Mouse (Mus musculus) liver, embryonic 14.5 days (tissue): ENCODE measurements at regions not wholly inside any gene's neighbourhood (a gene's known extent, or its start where the extent isn't known, plus 50 kb on each side); places are given as distances from the start of the nearest gene placed in this dataset.

ENCODE experiments used
- ATAC-seq: fragments of 200-750 bp; cut with Nextera tagmentation; 2 replicates; pipeline ENCODE4 v1.8.0; 2017; ENCODE audit warnings: moderate number of reproducible peaks, mild to moderate bottlenecking, moderate library complexity; ENCODE audit not compliant: insufficient read depth
- DNase-seq, 3 experiments: peaks; one replicate each; pipeline ENCODE4 v3.0.0-alpha.2; 2012 to 2013; ENCODE audit warnings: low read depth in 3 of 3, low spot score in 3 of 3
- H3K27ac ChIP-seq: fragments of 300-500 bp; sonication (generic); 2 replicates; pipeline ENCODE4 v1.5.1; 2014; ENCODE audit warnings: moderate library complexity, mild to moderate bottlenecking, control low read depth, inconsistent platforms
- H3K27me3 ChIP-seq: fragments of 300-500 bp; sonication (generic); 2 replicates; pipeline ENCODE4 v1.6.1; 2014; ENCODE audit warnings: mild to moderate bottlenecking, low read length, moderate library complexity; ENCODE audit not compliant: control insufficient read depth, insufficient read depth
- H3K36me3 ChIP-seq: fragments of 300-500 bp; sonication (generic); replicated peaks from 2 replicates; pipeline ENCODE4 v1.6.1; 2014; ENCODE audit warnings: low read depth; ENCODE audit not compliant: control insufficient read depth, insufficient read depth
- H3K4me1 ChIP-seq, 2 experiments: fragments of 200-500 bp in 1 of 2; fragments of 300-500 bp in 1 of 2; sonication (generic) in 1 of 2; replicated peaks; 2 replicates each; pipeline ENCODE4 v1.6.1; 2012 to 2014; ENCODE audit warnings: antibody characterized with exemption in 1 of 2, inconsistent platforms in 1 of 2, low read length in 1 of 2; ENCODE audit not compliant: control insufficient read depth in 2 of 2, insufficient read depth in 2 of 2
- H3K4me2 ChIP-seq: fragments of 300-500 bp; sonication (generic); 2 replicates; pipeline ENCODE4 v1.6.1; 2014; ENCODE audit warnings: low read depth, mild to moderate bottlenecking, control low read depth, moderate library complexity
- H3K4me3 ChIP-seq, 2 experiments: fragments of 200-500 bp in 1 of 2; fragments of 300-500 bp in 1 of 2; sonication (generic) in 1 of 2; 2 replicates each; pipeline ENCODE4 v1.5.1; 2012 to 2014; ENCODE audit warnings: low read depth in 2 of 2, low read length in 2 of 2, mild to moderate bottlenecking in 2 of 2, control low read depth in 1 of 2, inconsistent platforms in 1 of 2, moderate library complexity in 1 of 2; ENCODE audit not compliant: insufficient read depth in 1 of 2
- H3K9ac ChIP-seq: fragments of 300-500 bp; sonication (generic); replicated peaks from 2 replicates; pipeline ENCODE4 v1.6.1; 2014; ENCODE audit warnings: mild to moderate bottlenecking, control low read depth, moderate library complexity
- H3K9me3 ChIP-seq: fragments of 300-500 bp; sonication (generic); 2 replicates; pipeline ENCODE4 v1.6.1; 2016; ENCODE audit warnings: low read length, mixed read lengths; ENCODE audit not compliant: control insufficient read depth
- CTCF ChIP-seq: IDR thresholded peaks from 2 replicates; pipeline ENCODE4 v1.5.1; 2016; ENCODE audit warnings: antibody characterized with exemption, low read depth, control low read depth
- EP300 ChIP-seq: IDR thresholded peaks from 2 replicates; pipeline ENCODE4 v1.6.1; 2016; ENCODE audit warnings: antibody characterized with exemption, low read depth
- WGBS: fragments of 180-500 bp; shearing (Covaris S2); extraction: QIAGEN DNeasy Blood & Tissue Kit; methylation state at CpG from one replicate; pipeline ENCODE4 v1.1.7; 2014; ENCODE audit not compliant: insufficient replicate concordance; 5-methylcytosine and 5-hydroxymethylcytosine counted together

DNA sequence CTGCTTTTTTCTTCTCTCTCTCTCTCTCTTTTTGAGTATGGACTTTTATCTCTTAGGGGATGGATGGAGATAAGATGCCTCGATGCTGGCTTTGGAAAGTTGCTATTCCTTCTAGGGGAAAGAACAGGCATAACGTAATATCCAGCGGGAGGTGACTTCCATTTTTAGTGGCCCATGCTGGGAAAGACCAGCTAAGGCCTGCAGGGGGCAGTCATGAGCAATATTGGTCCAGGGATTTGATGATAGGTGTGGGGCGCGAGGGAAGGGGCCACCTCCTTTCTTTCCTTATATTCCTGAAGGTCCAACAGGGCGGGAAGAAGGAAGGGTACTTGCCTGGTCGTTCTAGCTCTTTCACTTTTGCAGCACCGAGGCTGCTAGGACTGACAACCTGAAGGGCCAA, 160.8 kb downstream of the Etnk1 start:
- H3K9ac ChIP-seq: no peak overlapping the region
- H3K27me3 ChIP-seq: no peaks in the 10 kb centered on the region
- H3K4me1 ChIP-seq: no peaks in the 10 kb centered on the region
- DNase-seq: no peak
- H3K36me3 ChIP-seq: no peaks in the 10 kb centered on the region
- H3K9me3 ChIP-seq: no peaks in the 10 kb centered on the region
- WGBS: 68% methylated on average over 8 of the region's 8 CpGs
- H3K4me3 ChIP-seq: no peak overlapping the region
- no peak overlapping the region for H3K4me2 ChIP-seq
- ATAC-seq: no peak
- TF ChIP-seq CTCF: peak; percentile 55
- no peak for TF ChIP-seq EP300
- no peak overlapping the region for H3K27ac ChIP-seq

DNA sequence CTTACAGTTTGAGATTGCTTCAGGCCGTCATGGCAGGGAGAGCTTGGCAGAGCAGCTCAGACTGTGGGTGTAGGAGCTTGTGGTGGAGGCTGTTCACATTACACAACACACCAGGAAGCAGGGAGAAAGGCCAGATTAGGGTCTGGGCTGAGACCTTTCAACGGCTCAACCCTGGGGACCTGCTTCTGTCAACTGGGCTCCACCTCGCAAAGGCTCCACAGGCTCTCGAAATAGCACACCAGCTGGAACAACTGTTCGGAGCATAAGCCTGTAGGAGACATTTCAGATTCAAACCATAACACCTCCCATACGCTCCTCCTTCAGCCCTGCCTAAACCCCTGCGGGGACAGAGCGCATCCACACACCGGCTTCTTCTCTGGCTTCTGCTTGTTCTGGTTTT, 161.2 kb downstream of the Etnk1 start:
- 75% methylated on average over 9 of the region's 9 CpGs for WGBS
- Histone ChIP-seq H3K9ac (no peak overlapping the region), H3K4me1 (no peaks in the 10 kb centered on the region), H3K9me3 (no peaks in the 10 kb centered on the region), H3K36me3 (no peaks in the 10 kb centered on the region), H3K27me3 (no peaks in the 10 kb centered on the region), H3K4me3 (no peak overlapping the region), H3K27ac (no peak overlapping the region), H3K4me2 (no peak overlapping the region)
- ATAC-seq: no peak
- no peak for DNase-seq
- no peak; the same call in 1 of the 2 replicates for TF ChIP-seq CTCF
- TF ChIP-seq EP300: no peak

DNA sequence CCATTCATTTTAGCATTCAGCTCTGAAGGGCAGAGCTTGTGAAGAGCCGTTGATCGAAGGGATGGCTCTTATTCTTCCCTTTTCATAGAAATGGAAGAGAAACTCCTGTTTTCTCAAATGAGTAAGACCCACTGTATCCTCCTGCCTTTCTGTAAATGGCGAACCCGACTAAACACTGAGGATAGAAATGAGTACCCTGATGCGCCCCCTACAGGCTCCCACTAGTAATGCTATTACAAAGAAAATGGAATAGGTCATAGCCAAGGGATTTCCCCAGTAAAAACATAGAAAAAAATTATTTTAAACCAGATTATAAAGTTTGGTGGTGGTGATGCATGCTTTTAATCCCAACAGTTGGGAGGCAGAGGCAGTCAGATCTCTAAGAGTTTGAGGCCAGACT, 162.1 kb downstream of the Etnk1 start:
- Histone ChIP-seq H3K4me3 (no peak overlapping the region), H3K9ac (no peak overlapping the region), H3K27me3 (no peaks in the 10 kb centered on the region), H3K9me3 (no peaks in the 10 kb centered on the region), H3K4me2 (no peak overlapping the region), H3K27ac (no peak overlapping the region), H3K4me1 (no peaks in the 10 kb centered on the region), H3K36me3 (no peaks in the 10 kb centered on the region)
- TF ChIP-seq CTCF (peak; percentile 34; the same call in 1 of the 2 replicates), EP300 (no peak)
- ATAC-seq (no peak), DNase-seq (no peak)
- WGBS: 63% methylated on average over 5 of the region's 5 CpGs

DNA sequence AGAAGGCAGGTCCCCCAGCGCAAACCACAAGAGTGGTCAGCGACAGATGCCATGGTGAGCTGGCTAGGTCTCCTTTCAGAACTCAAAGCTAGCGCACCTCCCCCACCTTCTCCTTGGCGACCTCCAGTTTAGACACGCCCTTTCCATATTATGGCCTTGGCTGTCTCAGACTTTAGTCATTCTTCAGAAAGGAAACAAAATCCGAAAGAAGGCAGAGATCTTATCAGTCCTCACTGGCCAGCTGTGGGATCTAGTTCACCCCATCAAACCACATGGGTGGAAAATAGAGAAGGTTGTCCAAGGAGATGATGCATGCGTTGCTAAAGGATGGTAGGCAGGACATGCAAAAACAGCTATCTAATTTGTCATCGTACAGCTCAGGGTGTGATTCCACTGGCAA, 166.5 kb downstream of the Etnk1 start:
- no peaks in the 10 kb centered on the region for H3K36me3 ChIP-seq
- no peaks in the 10 kb centered on the region for H3K27me3 ChIP-seq
- no peak overlapping the region for H3K4me3 ChIP-seq
- H3K4me1 ChIP-seq: no peaks in the 10 kb centered on the region
- DNase-seq (no peak), ATAC-seq (no peak)
- TF ChIP-seq CTCF: no peak
- TF ChIP-seq EP300: no peak
- 68% methylated on average over 8 of the region's 8 CpGs for WGBS
- no peak overlapping the region for H3K4me2 ChIP-seq
- no peak overlapping the region for H3K27ac ChIP-seq
- H3K9me3 ChIP-seq: no peaks in the 10 kb centered on the region
- H3K9ac ChIP-seq: no peak overlapping the region

DNA sequence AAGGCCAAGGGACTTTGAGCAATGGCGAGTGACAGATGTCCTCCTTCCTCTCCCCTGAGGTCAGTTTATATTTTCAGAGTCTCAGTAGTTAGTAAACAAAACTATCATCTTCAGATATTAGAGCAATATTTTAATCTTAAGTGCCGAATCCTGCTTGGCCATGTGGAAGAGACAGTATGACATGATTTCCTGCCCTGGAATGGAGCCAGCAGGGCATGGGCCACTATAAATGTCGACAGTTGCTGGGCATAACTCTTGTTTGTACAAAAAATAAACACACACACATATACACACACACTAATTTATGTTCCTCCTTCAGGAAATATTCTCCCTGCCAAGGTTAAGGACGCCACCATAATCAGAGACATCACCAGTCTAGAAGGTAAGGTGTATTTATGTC, 169.6 kb downstream of the Etnk1 start:
- H3K4me1 ChIP-seq: no peaks in the 10 kb centered on the region
- no peak for TF ChIP-seq EP300
- TF ChIP-seq CTCF: no peak
- ATAC-seq (no peak), DNase-seq (no peak)
- H3K4me3 ChIP-seq: no peak overlapping the region
- no peak overlapping the region for H3K4me2 ChIP-seq
- H3K27me3 ChIP-seq: no peaks in the 10 kb centered on the region
- no peak overlapping the region for H3K27ac ChIP-seq
- no peak overlapping the region for H3K9ac ChIP-seq
- no peaks in the 10 kb centered on the region for H3K9me3 ChIP-seq
- WGBS: 53% methylated on average over 4 of the region's 4 CpGs
- no peaks in the 10 kb centered on the region for H3K36me3 ChIP-seq

DNA sequence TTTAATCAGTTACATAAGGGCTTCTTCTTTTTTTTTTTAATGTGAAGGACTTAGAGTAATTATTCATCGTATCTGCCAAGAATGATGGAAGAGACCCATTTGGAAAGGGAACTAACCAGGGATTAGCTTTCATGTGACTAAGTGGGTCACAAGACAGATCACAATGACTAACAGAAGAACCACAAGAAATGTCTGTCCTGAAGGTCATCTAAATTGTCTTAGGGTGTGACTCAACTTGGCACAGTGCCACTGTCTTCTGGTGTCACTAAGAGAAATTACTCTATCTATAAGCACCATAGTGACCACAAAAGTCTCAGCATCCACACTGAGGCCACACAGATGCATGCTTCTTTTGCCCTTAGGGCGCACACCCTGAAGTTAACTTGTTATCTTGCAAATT, 182.0 kb downstream of the Etnk1 start:
- no peak for ATAC-seq

More for the DNA sequence above, 182.0 kb downstream of the Etnk1 start:
- WGBS: 58% methylated on average over 2 of the region's 2 CpGs
- no peaks in the 10 kb centered on the region for H3K36me3 ChIP-seq
- no peak for TF ChIP-seq CTCF
- no peak for TF ChIP-seq EP300
- H3K9me3 ChIP-seq: no peaks in the 10 kb centered on the region
- no peaks in the 10 kb centered on the region for H3K27me3 ChIP-seq
- H3K4me1 ChIP-seq: no peaks in the 10 kb centered on the region
- H3K9ac ChIP-seq: no peak overlapping the region
- no peak overlapping the region for H3K4me3 ChIP-seq
- no peak for DNase-seq
- no peak overlapping the region for H3K27ac ChIP-seq
- no peak overlapping the region for H3K4me2 ChIP-seq
